Mouse (Mus musculus): Measurements from ENCODE around the gene Tnfrsf13c.

GRCm38 (mm10) chr15:82207504-82208219 lies 16.5 kb downstream of the Tnfrsf13c start:
- TF ChIP-seq POLR2A (IDR thresholded peaks at IDR 0.05; ENCODE audit: borderline replicate concordance, control insufficient read depth, low read depth, low read length) (no peak), CTCF (IDR thresholded peaks at IDR 0.05; ENCODE audit: control insufficient read depth, insufficient read depth, low read length) (no peak)

Data from bone marrow, adult 2 months (tissue).